Mouse (Mus musculus): ENCODE measurements around the gene Pcyox1. TPM values are rescaled to one million over a fixed set of nuclear protein-coding genes. Genes with fewer than 3 reads are reported as not detected.

Pcyox1 gene
- 10.5 to 14.2 TPM (median 11.1 TPM) in 4 replicates for total RNA-seq (2023; ENCODE audit: inconsistent age)

DNA sequence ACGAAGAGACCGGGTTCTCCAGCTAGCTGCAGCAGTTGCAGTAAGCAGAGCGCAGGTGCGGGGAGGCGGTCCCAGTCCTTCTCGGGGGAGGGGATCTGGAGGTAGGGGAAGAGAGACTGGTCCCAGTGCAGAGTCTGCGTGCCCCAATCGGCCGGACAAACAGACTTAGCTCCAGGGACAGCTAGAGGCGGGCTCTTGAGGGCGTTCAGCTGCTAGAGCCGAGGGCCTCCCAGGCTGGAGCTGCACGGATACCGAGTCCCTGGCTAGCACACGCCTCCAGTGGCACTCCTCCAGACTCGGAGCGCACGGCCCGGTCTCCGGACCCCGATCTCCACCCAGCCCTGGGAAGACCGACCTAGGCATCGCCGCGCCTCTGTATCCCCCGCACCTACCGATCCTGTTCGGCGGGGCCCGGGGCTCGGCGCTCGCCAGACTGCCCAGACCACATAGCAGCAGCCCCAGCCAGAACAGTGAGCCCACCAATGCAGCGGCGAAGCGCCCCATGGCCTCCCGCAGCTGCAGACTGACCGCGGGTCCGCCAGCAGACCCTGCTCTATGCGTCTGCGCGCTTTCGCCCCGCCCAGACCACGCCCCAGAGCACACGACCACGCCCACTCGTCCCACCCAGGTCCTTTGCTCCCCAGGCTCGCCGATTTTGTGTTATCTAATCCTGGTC is at the start of gene Pcyox1:
Gene Pcyox1 (minus strand): TSS at position 574 of the 676 bp plus-strand sequence.

DNA sequence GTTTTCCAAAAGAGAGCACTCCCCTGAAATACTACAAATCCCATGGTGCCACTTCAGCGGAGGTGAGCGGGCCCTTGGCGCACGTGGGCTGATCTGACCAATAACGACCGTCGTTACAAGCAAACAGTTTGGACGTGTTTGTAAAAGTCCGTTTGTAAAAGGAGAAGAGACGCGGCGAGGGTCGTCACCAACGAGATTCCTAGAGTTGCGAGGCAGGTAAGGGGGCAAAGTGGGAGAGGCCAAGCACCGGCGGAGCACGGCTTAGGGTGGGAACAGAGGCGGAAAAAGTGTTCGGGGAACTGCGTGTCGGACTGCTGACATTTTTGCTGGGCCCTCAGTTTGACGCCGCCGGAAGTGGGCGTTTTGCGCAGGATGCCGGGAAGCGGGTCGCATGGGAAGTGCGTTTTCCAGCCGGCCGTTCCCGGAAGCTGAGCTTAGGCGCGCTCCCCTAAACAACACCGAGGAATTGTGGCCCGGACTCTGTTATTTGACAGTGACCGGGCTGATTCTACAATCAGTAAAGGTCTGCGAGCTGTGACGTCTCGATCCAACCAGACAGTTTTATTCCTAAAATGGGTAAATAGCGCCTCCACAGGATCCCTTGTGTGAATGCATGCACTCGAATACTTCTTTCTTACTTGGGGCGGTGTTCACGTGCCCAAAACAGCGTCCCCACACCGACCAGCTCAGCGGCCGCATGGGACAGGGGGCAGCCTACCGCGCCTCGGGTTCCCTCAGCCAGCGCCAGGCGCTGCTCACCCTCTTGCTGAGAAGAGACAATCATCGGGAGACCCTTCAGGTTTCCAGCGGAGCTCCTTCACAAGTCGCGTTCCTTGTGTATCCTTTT is 41.5 kb upstream of the Pcyox1 start, which contains the start of gene C87436:
Gene C87436 (plus strand): TSS at position 103 of the 847 bp plus-strand sequence.

DNA sequence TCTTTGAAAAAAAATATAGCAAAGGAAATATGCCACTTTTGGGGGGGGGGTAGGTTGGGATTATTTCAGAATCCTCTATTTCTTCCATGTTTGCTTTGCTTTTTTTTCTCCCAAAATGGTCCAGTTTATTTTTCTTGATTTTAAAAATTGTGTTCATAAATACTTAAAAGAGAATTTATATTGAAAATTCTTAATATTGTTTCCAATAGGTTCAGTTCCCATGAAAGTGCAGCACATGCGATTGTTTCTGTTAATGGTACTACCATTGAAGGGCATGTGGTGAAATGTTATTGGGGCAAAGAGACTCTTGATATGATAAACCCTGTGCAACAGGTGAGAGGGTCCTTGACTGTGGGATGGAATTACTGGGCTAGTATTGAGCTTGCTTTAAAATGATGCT is 29.4 kb upstream of the Pcyox1 start, which contains the start of gene Gm44790:
Gene Gm44790 (plus strand): TSS at position 301 of the 400 bp plus-strand sequence.

GRCm38 (mm10) chr6:86404100-86404861 is 7.3 kb upstream of the Pcyox1 start, which contains the start of gene Tia1:
Tia1 (plus strand) TSS chr6:86404219.

DNA sequence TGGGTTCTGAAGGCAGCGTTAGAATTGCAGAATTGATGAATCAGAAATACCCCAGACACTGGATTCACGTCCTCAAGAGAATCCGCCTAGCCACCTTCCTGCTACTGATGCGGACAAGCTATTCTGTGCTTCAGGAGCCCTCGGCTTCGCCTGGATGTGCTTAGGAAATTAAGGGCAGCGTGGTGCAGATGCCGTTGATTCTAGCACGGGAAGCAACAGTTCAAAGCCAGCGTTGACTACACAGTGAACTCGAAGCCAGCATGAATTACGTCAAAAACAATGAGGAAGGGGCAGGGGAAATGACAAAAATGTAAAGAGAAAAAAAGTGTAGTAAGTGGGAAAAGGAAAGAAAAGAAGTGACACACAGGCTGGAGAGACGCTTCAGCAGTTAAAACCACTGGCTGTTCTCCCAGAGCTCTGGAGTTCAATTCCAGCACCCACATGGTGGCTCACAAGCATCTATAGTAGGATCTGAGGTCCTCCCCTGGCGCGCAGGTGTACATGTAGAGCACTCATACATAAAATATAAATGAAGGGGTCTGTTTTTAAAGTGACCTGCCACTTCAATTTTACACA is 26.1 kb downstream of the Pcyox1 start, which contains the start of gene Snrpg:
Gene Snrpg (plus strand): TSS at position 541 of the 576 bp plus-strand sequence.

DNA sequence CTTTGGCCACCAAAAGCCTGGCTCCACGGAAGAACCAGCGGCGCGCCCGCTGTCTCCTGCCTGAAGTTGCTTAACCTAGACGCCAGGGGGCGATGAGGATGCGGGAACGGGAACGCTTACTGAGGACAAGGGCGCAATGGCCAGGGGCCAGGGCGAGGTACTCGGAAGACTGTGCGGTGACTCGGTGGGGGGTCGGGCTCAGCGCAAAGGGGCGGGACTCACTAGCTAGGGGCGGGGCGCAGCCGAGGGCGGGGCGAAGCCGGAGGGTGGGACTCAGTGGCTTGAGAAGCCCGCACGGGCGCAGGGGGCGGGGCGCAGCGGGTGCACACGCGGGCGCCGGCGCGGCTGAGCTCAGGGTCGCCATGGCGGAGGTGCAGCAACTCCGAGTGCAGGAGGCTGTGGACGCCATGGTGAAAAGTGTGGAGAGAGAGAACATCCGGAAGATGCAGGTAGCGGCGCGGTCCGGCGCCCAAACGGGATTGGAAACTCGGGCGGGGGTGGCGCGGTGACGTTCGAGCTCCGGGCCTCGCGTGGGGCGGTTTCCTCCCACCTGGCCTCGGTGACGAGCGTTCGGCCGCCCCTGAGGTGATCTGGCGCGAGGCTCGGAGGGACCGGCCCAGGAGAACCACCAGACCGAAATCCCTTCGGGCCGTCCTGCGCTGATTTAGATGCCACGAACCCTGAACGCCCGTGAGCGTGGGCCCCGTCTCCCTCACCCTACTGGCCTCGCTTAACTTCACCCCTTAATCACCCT is 31.4 kb downstream of the Pcyox1 start, which contains the start of gene Fam136a:
Gene Fam136a (plus strand): TSS at position 276 of the 754 bp plus-strand sequence.

Other genes with a start within 250 kb of the Pcyox1 start
- gene Tgfa, start 201.9 kb downstream of the Pcyox1 start, total RNA-seq (2023; ENCODE audit: inconsistent age): 0.74 to 1.8 TPM (median 1.3 TPM) in 4 replicates
- gene Fam136a, start 31.5 kb downstream of the Pcyox1 start, total RNA-seq (2023; ENCODE audit: inconsistent age): 18.2 to 27.1 TPM (median 21.3 TPM) in 4 replicates
- gene Snrpg, start 25.9 kb downstream of the Pcyox1 start, total RNA-seq (2023; ENCODE audit: inconsistent age): 213 to 237 TPM (median 222 TPM) in 4 replicates
- 103 to 113 TPM (median 107 TPM) in 4 replicates for gene Tia1, start 7.1 kb upstream of the Pcyox1 start, total RNA-seq (2023; ENCODE audit: inconsistent age)
- gene Gm44790, start 29.5 kb upstream of the Pcyox1 start, total RNA-seq (2023; ENCODE audit: inconsistent age): 0.81 TPM in 1 of 4 replicates, not detected in the others
- gene C87436, start 41.2 kb upstream of the Pcyox1 start, total RNA-seq (2023; ENCODE audit: inconsistent age): 55.8 to 62.1 TPM (median 57.9 TPM) in 4 replicates
- 198 to 209 TPM (median 206 TPM) in 4 replicates for gene Pcbp1, start 129.2 kb upstream of the Pcyox1 start, total RNA-seq (2023; ENCODE audit: inconsistent age)
- gene Asprv1, start 231.0 kb upstream of the Pcyox1 start, total RNA-seq (2023; ENCODE audit: inconsistent age): not detected in 4 replicates

Data from B cell, adult (primary cell).